Mouse (Mus musculus): Measurements from ENCODE around the gene Ugt1a6a.
"Not testable (repeated sequence)": the region's sequence is repeated elsewhere in the genome, so short reads cannot be mapped to it uniquely, and the experiment has no call there.

Gene Ugt1a6a

GRCm38 (mm10) chr1:88212341-88213045 is 77.9 kb downstream of the Ugt1a6a start:
- peak; percentile 17 for DNase-seq (ENCODE audit: inconsistent ontology term)

GRCm38 (mm10) chr1:88213061-88213460 is 78.5 kb downstream of the Ugt1a6a start:
- DNase-seq (ENCODE audit: inconsistent ontology term) = peak; percentile 12

- DNase-seq (ENCODE audit: inconsistent ontology term) = peak; percentile 15
Observed at GRCm38 (mm10) chr1:88213766-88214461, 79.3 kb downstream of the Ugt1a6a start.

- DNase-seq (ENCODE audit: inconsistent ontology term) = peak; percentile 13
Observed at GRCm38 (mm10) chr1:88214462-88214952, 79.9 kb downstream of the Ugt1a6a start.

- DNase-seq (ENCODE audit: inconsistent ontology term) = peak; percentile 9
Observed at GRCm38 (mm10) chr1:88215466-88216380, 81.1 kb downstream of the Ugt1a6a start.

- DNase-seq (ENCODE audit: inconsistent ontology term) = peak; percentile 4
Observed at GRCm38 (mm10) chr1:88216551-88216950, 81.9 kb downstream of the Ugt1a6a start.

- DNase-seq (ENCODE audit: inconsistent ontology term) = no peak
Observed at GRCm38 (mm10) chr1:88217144-88217543, 82.5 kb downstream of the Ugt1a6a start.

GRCm38 (mm10) chr1:88217576-88217975 is 83.0 kb downstream of the Ugt1a6a start:
- DNase-seq (ENCODE audit: inconsistent ontology term) = no peak

- peak; percentile 9 for DNase-seq (ENCODE audit: inconsistent ontology term)
Observed at GRCm38 (mm10) chr1:88218051-88218450, 83.4 kb downstream of the Ugt1a6a start.

- no peak for DNase-seq (ENCODE audit: inconsistent ontology term)
Observed at GRCm38 (mm10) chr1:88218591-88218990, 84.0 kb downstream of the Ugt1a6a start.

- peak; percentile 19 for DNase-seq (ENCODE audit: inconsistent ontology term)
Observed at GRCm38 (mm10) chr1:88219054-88219453, 84.4 kb downstream of the Ugt1a6a start.

GRCm38 (mm10) chr1:88220336-88220735 is 85.7 kb downstream of the Ugt1a6a start:
- peak; percentile 13 for DNase-seq (ENCODE audit: inconsistent ontology term)

GRCm38 (mm10) chr1:88222216-88222615 is 87.6 kb downstream of the Ugt1a6a start:
- DNase-seq (ENCODE audit: inconsistent ontology term) = no peak

- not testable (repeated sequence) for DNase-seq (ENCODE audit: inconsistent ontology term)
Observed at GRCm38 (mm10) chr1:88223011-88223515, 88.5 kb downstream of the Ugt1a6a start.

GRCm38 (mm10) chr1:88223591-88223990 is 89.0 kb downstream of the Ugt1a6a start:
- DNase-seq (ENCODE audit: inconsistent ontology term) = no peak

- no peak for DNase-seq (ENCODE audit: inconsistent ontology term)
Observed at GRCm38 (mm10) chr1:88224029-88224776, 89.6 kb downstream of the Ugt1a6a start.

- DNase-seq (ENCODE audit: inconsistent ontology term) = not testable (repeated sequence)
Observed at GRCm38 (mm10) chr1:88225301-88225700, 90.7 kb downstream of the Ugt1a6a start.

GRCm38 (mm10) chr1:88225741-88226140 is 91.1 kb downstream of the Ugt1a6a start:
- DNase-seq (ENCODE audit: inconsistent ontology term) = no peak

GRCm38 (mm10) chr1:88226670-88227379 is 92.2 kb downstream of the Ugt1a6a start, which contains the start of gene Mroh2a:
TSS of gene Mroh2a (plus strand) at chr1:88226986.
- DNase-seq (ENCODE audit: inconsistent ontology term) = no peak

GRCm38 (mm10) chr1:88227482-88227881 is 92.9 kb downstream of the Ugt1a6a start:
- no peak for DNase-seq (ENCODE audit: inconsistent ontology term)
